Mouse (Mus musculus) olfactory bulb, adult 2 months (tissue): ENCODE results near the gene Mrpl47. TPM values are rescaled to one million over a fixed set of nuclear protein-coding genes. Genes with fewer than 3 reads are reported as not detected.
A peak's percentile ranks its signal among the peaks of the same experiment; 100 is the strongest.
"Not testable (repeated sequence)": the region's sequence is repeated elsewhere in the genome, so short reads cannot be mapped to it uniquely, and the experiment has no call there.

ENCODE experiments used
- H3K27ac ChIP-seq: fragments of 200-500 bp; 2 replicates; pipeline ENCODE4 v1.5.1; 2012; ENCODE audit warnings: low read depth, low read length; ENCODE audit not compliant: insufficient read depth
- H3K4me1 ChIP-seq: fragments of 200-500 bp; 2 replicates; pipeline ENCODE4 v1.6.1; 2012; ENCODE audit warnings: low read length; ENCODE audit not compliant: control insufficient read depth, insufficient read depth
- H3K4me3 ChIP-seq: fragments of 200-500 bp; 2 replicates; pipeline ENCODE4 v1.5.1; 2012; ENCODE audit warnings: mild to moderate bottlenecking, low read depth, low read length, moderate library complexity; ENCODE audit not compliant: insufficient read depth
- CTCF ChIP-seq: fragments of 200-500 bp; IDR thresholded peaks from 2 replicates; pipeline ENCODE4 v1.5.1; 2012; ENCODE audit warnings: low read depth, mild to moderate bottlenecking, low read length, moderate library complexity; ENCODE audit not compliant: insufficient read depth
- POLR2A ChIP-seq: fragments of 200-500 bp; IDR thresholded peaks from 2 replicates; pipeline ENCODE4 v1.6.1; 2012; ENCODE audit warnings: mild to moderate bottlenecking, low read depth, low read length, moderate library complexity; ENCODE audit not compliant: insufficient read depth
- WGBS: fragments of 180-500 bp; shearing (Covaris S2); methylation state at CpG from one replicate; pipeline ENCODE4 v1.1.7; 2018; 5-methylcytosine and 5-hydroxymethylcytosine counted together
- polyA plus RNA-seq: library from polyadenylated mRNA; stranded (reverse); fragments of >200 nt; gene quantifications from 2 replicates; pipeline ENCODE4 v1.2.4, GENCODE M21; 2012; ENCODE audit warnings: low replicate concordance; ENCODE audit not compliant: missing spikeins, insufficient read depth, insufficient read length

The Mrpl47 gene
- not detected in 2 replicates for polyA plus RNA-seq

DNA sequence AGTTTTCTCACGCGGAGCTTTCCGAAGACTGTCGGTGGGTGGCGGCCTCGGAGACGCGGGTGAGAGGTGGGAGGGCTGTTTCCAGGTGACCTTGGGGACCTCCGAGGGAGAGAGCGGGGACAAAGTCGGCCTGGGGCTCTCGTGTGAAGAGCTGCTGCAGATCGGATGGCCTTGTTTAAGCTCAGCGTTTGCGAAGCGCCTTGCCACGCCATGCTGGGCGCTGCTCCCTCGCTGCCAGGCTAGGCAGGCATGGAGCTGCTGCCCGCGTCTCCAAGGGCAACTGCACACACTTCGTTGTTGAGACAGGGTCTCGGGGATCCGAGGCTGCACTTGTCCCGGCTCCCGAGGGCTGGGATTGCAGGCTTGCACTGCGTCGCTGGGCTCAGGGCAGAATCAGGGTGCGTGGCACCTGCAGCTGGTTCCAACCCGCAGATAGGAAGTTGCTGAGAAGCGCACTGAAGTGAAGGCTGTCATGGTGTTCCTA is at the start of gene Mrpl47:
Mrpl47 (minus strand) TSS at position 434 of the 484 bp plus-strand sequence.
- Histone ChIP-seq H3K4me1 (peaks cover 7% of the 10 kb centered on the region), H3K27ac (peak within 1 kb of the TSS; percentile 88), H3K4me3 (peak within 1 kb of the TSS; percentile 98)
- TF ChIP-seq CTCF (no peak), POLR2A (no peak)
- WGBS, result under 1% methylated on average over 31 of the region's 31 CpGs

DNA sequence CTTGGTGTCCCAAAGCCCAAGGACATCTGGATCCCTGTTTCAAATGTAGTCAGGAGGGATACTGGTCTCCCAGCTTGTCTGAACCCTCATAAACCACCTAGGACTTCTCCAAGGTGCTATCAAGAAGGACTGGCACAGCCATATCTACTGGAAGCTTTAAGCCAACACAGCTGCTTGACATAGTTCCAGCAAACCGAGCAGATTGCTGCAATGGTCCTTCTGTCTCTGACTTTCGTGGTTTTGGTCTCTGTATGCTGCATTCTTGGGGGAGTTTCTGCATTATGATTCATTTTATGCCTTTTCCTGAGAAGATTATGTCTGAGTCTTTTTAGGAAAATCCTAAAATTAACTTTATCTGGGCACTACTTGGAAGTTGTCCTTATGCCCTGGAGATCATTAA is 33.4 kb upstream of the Mrpl47 start:
- no peak overlapping the region for H3K4me3 ChIP-seq
- H3K27ac ChIP-seq, result no peak overlapping the region
- no peaks in the 10 kb centered on the region for H3K4me1 ChIP-seq
- WGBS, result 80% methylated on average over 2 of the region's 2 CpGs
- no peak for TF ChIP-seq POLR2A
- TF ChIP-seq CTCF, result no peak

DNA sequence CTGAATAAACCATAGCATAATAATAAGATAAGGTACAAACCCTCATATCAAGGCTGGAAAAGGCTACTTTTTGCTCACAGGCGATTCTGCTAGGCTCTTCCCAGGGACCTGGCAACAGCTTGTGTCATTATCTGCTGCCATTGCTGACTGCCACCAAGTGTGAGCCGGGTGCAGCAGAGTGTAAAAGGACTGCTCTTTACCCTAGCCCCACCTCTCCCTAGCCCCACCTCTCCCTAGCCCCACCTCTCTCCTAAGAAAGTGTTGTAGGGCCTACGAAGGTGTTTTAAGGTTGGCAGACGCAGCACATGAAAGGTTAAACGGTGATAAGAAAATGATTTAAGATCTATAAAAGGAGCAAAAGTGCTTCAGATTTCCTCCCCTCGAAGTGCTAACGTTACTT is 26.5 kb upstream of the Mrpl47 start:
- TF ChIP-seq POLR2A (no peak), CTCF (no peak)
- Histone ChIP-seq H3K27ac (no peak overlapping the region), H3K4me3 (no peak overlapping the region), H3K4me1 (no peaks in the 10 kb centered on the region)
- WGBS, result 58% methylated on average over 7 of the region's 7 CpGs

DNA sequence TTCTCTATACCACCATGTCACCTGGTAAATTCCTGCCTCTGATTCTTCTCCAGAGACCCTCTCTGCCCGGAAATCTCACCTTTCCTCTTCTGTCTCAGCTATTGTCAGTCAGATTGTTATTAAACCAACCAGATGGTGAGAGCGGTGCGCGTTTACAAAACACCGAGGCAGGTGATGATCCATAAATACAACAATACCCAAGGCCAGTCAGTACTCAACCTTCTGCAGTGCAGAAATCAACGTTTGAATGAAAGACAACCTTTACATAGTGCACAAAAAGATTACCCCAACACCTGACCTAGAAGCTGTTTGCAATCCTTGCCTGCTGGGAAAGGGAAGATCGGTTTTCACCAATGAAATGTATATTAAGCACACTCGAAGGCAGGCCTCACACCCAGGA is 25.6 kb upstream of the Mrpl47 start:
- TF ChIP-seq CTCF (no peak), POLR2A (no peak)
- WGBS, result 63% methylated on average over 8 of the region's 8 CpGs
- H3K4me1 ChIP-seq, result no peaks in the 10 kb centered on the region
- no peak overlapping the region for H3K27ac ChIP-seq
- H3K4me3 ChIP-seq, result no peak overlapping the region

DNA sequence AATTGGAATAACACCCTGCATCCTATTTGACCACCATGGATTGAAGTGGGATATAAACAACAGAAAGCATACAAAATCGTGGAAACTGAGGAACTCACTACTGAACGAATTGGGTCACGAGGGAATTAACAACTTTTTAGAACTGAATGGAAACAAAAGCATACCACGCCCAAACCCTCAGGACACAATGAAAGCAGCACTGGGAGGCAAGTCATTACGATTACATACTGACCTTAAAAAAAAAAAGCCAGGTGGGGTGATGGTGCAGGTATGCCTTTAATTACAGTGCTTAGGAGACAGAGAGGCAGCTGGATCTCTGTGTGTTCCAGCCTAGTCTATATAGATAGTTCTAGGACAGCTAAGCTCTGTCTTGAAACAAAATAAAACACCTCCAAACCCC is 21.8 kb upstream of the Mrpl47 start:
- H3K4me1 ChIP-seq, result no peaks in the 10 kb centered on the region

DNA sequence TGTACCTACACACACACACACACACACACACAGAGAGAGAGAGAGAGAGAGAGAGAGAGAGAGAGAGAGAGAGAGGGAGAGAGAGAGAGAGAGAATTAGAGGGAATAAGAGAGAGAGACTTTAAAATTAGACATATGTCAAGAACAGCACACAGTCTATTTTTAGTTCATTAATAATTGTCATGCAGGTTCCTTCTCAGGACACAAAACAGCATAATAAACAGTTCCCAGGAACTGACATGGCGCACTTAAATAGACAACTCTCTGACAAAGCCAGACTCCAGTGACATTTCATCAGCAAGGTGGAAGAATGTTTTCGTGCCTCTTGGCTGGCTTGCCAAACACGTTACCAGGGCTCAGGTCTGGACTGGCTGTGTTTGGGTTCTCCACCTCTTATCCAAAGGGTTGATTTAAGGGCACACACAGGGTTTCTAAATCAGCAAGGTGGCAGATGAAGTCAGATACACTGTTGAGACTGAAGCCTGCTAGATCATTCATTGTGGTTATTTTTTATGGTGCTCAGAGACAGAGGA is 17.0 kb upstream of the Mrpl47 start:
- no peaks in the 10 kb centered on the region; the same call in 1 of the 2 replicates for H3K4me1 ChIP-seq
- H3K4me3 ChIP-seq, result no peak overlapping the region
- TF ChIP-seq CTCF, result no peak
- no peak for TF ChIP-seq POLR2A
- 86% methylated on average over 3 of the region's 3 CpGs for WGBS
- H3K27ac ChIP-seq, result no peak overlapping the region

More for the DNA sequence above, 21.8 kb upstream of the Mrpl47 start:
- Histone ChIP-seq H3K4me3 (no peak overlapping the region), H3K27ac (no peak overlapping the region)
- WGBS, result 65% methylated on average over 5 of the region's 5 CpGs
- no peak for TF ChIP-seq POLR2A
- TF ChIP-seq CTCF, result no peak

DNA sequence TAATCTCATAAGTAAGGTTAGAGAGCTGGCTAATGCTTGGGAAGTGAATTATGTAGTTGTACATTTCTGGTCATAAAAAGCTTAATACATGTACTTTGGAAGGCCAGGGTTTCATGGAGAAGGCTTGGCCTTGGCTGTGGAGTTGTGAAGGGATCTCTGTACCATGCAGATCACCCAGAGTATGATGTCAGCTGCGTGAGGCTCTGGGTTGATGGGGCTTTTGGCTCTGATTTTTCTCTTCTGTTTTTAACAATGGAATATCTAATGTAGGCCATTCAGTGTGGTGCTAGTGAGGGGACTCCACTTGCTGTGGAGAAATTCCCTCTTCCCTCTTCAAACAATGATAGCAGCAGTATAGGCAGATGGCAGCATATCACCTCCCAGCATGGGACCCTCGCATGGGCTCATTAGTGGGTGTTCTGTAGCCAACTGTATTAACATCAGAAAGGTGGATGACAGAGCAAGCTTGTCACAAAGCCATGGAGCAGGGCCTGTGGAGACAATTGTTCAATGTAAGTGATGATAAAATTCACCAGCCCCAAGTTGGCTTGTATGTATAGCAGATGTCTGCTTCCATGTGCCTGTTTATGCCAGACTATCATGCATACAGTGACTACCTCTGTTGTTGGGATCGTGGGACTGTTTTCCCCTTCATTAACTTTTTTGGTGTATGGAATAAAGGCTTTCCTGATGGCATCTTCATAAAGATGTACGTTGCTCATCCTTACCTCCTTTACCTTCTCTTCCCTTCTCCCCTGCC is 12.6 kb upstream of the Mrpl47 start:
- H3K4me1 ChIP-seq, result peaks cover 2% of the 10 kb centered on the region; the same call in 1 of the 2 replicates
- no peak overlapping the region for H3K4me3 ChIP-seq
- no peak for TF ChIP-seq CTCF
- TF ChIP-seq POLR2A, result no peak
- 71% methylated on average over 4 of the region's 4 CpGs for WGBS
- H3K27ac ChIP-seq, result no peak overlapping the region

DNA sequence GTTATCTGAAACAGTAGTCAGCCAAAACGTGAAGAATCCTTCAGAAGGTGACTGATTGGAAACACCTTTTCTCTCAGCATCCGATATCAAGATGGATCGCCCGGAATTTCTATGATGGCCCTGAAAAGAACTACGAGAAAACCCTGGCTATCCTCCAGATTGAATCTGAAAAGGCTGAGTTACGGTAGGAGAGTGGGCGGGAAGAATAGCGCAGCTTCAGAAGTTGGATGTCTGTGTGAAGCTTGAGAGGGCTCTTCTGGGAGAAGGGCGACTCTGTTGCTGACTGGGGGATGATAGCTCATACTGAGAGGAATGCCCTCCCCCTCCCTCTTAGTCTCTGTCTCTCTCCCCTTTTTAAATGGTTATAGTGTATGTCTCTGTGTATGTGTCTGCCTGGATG is 11.0 kb upstream of the Mrpl47 start:
- H3K4me3 ChIP-seq, result no peak overlapping the region
- no peak overlapping the region for H3K27ac ChIP-seq
- TF ChIP-seq CTCF (no peak), POLR2A (no peak)
- peaks cover 8% of the 10 kb centered on the region; the same call in 1 of the 2 replicates for H3K4me1 ChIP-seq
- 55% methylated on average over 9 of the region's 9 CpGs for WGBS

DNA sequence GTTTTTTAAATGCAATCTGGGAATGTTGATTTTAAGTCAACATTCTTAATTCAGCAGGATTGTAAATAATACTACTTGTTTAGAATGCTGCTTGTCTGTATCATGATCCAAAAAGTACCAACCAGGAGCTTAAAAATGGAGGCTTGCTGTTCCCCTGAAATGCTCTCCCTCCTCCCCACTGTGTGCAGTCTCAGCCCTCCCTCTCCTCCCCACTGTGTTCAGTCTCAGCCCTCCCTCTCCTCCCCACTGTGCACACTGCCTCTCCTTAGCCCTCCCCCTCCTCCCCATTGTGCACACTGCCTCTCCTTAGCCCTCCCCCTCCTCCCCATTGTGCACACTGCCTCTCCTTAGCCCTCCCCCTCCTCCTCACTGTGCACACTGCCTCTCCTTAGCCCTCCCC is 8.0 kb upstream of the Mrpl47 start:
- H3K4me1 ChIP-seq, result peaks cover 10% of the 10 kb centered on the region
- H3K4me3 ChIP-seq, H3K27ac ChIP-seq: not testable (repeated sequence)

DNA sequence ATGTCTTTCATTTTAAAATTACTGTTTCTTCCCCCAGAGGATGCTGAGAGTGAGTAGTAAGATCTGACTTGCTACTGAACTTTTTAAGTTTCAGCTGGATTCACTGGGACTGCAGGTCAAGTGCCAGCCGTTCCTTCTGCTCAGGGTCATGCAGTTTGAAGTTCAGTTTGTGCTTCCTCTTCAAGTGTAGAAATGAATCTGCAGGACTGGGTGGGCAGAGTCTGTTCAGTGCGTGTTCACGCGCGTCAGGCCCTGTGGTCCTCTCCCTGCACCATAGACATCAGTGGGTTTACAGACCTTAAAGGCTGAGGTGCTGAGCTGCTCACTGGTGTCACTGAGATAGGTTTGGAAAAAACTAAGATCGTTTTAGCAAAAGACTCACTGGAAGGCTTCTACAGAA is 7.6 kb upstream of the Mrpl47 start:
- Histone ChIP-seq H3K4me1 (peaks cover 10% of the 10 kb centered on the region), H3K4me3 (no peak overlapping the region), H3K27ac (no peak overlapping the region)
- TF ChIP-seq POLR2A (no peak), CTCF (no peak)
- WGBS, result 81% methylated on average over 6 of the region's 6 CpGs
